In genomic region chr2:13371797-13372170, GRCm38 (mm10) we compare ENCODE assay signal across 8 mouse cellular contexts.
DNase-seq lines count a peak whose midpoint lies in the region; ATAC-seq and TF ChIP-seq lines count a peak whose summit lies in the region.

No protein-coding gene starts in this region.

- no peak overlapping the region for H3K4me3 ChIP-seq in heart, embryonic 16.5 days (ENCODE audit: low read length)
- no peak overlapping the region for H3K4me3 ChIP-seq in liver, embryonic 13.5 days (replicated peaks)
- no peak overlapping the region for H3K4me3 ChIP-seq in stomach, postnatal 0 days (ENCODE audit: low read depth, low read length)

- 4% methylated on average over 4 of the region's 4 CpGs for WGBS in heart, embryonic 16.5 days
- WGBS in liver, embryonic 13.5 days (ENCODE audit: insufficient replicate concordance) = 10% methylated on average over 4 of the region's 4 CpGs
- 7% methylated on average over 4 of the region's 4 CpGs for WGBS in stomach, postnatal 0 days

- peak overlapping the region; percentile 99 for H3K27ac ChIP-seq in heart, embryonic 16.5 days (ENCODE audit: low read length)
- peak overlapping the region; percentile 76 for H3K27ac ChIP-seq in liver, embryonic 13.5 days
- peak overlapping the region; percentile 84 for H3K27ac ChIP-seq in stomach, postnatal 0 days (replicated peaks)

- H3K4me2 ChIP-seq in heart, embryonic 16.5 days (ENCODE audit: low read depth, low read length) = peak overlapping the region; percentile 50
- H3K4me2 ChIP-seq in liver, embryonic 13.5 days = peak overlapping the region; percentile 15; the same call in 1 of the 2 replicates
- no peak overlapping the region for H3K4me2 ChIP-seq in stomach, postnatal 0 days (replicated peaks; ENCODE audit: low read depth)

- no peaks in the 10 kb centered on the region for H3K36me3 ChIP-seq in heart, embryonic 16.5 days (ENCODE audit: control insufficient read depth, insufficient read depth)
- H3K36me3 ChIP-seq in liver, embryonic 13.5 days = no peaks in the 10 kb centered on the region
- H3K36me3 ChIP-seq in stomach, postnatal 0 days (ENCODE audit: control insufficient read depth, insufficient read depth, low read length) = no peaks in the 10 kb centered on the region

- peak overlapping the region; percentile 61 for H3K9ac ChIP-seq in heart, embryonic 16.5 days (ENCODE audit: low read length)
- no peak overlapping the region for H3K9ac ChIP-seq in liver, embryonic 13.5 days
- no peak overlapping the region for H3K9ac ChIP-seq in stomach, postnatal 0 days (ENCODE audit: low read length)

- peak; percentile 79 for ATAC-seq in heart, embryonic 16.5 days (replicated peaks; ENCODE audit: extremely low read depth, insufficient read depth, low FRiP score)
- peak; percentile 65 for ATAC-seq in liver, embryonic 13.5 days (ENCODE audit: low read depth)
- ATAC-seq in stomach, postnatal 0 days (ENCODE audit: low FRiP score, low TSS enrichment) = peak; percentile 77
- no peak for ATAC-seq in megakaryocyte-erythroid progenitor cell, adult 5-6 weeks (replicated peaks; ENCODE audit: low FRiP score, low TSS enrichment, poor library complexity, severe bottlenecking)

- DNase-seq in 3134 (ENCODE audit: extremely low read depth, insufficient read length, low spot score) (peak; percentile 63), MN1 (ENCODE audit: low spot score) (peak; percentile 57)
- no peak for DNase-seq in liver, embryonic 13.5 days
- no peak for DNase-seq in stomach, postnatal 0 days (ENCODE audit: low spot score)
- no peak for DNase-seq in natural killer cell, adult 2 months (ENCODE audit: low spot score in 2 of 2)
- DNase-seq in gastrocnemius, adult 18-20 months (ENCODE audit: low spot score) = no peak

- no peaks in the 10 kb centered on the region for H3K9me3 ChIP-seq in heart, embryonic 16.5 days (replicated peaks; ENCODE audit: control insufficient read depth, low read length)
- no peaks in the 10 kb centered on the region for H3K9me3 ChIP-seq in liver, embryonic 13.5 days (replicated peaks)
- H3K9me3 ChIP-seq in stomach, postnatal 0 days (ENCODE audit: control insufficient read depth, low read length) = no peaks in the 10 kb centered on the region

- no peak for TF ChIP-seq CTCF in stomach, postnatal 0 days (IDR thresholded peaks at IDR 0.05; ENCODE audit: low read depth)

- H3K4me1 ChIP-seq in heart, embryonic 16.5 days (ENCODE audit: control insufficient read depth, insufficient read depth, low read length) = peaks cover 18% of the 10 kb centered on the region
- H3K4me1 ChIP-seq in liver, embryonic 13.5 days (replicated peaks) = peaks cover 12% of the 10 kb centered on the region; the same call in 1 of the 2 replicates
- 0 out of 2 replicates have a peak, but pooled peaks cover 2% of the 10 kb centered on the region for H3K4me1 ChIP-seq in stomach, postnatal 0 days (replicated peaks; ENCODE audit: control insufficient read depth, insufficient read depth)

- H3K27me3 ChIP-seq in heart, embryonic 16.5 days (ENCODE audit: control insufficient read depth, insufficient read depth, low read length) = no peaks in the 10 kb centered on the region
- H3K27me3 ChIP-seq in liver, embryonic 13.5 days = no peaks in the 10 kb centered on the region
- no peaks in the 10 kb centered on the region for H3K27me3 ChIP-seq in stomach, postnatal 0 days (ENCODE audit: control insufficient read depth, insufficient read depth, low read length)

- no peak for TF ChIP-seq EP300 in stomach, postnatal 0 days (optimal IDR thresholded peaks at IDR 0.05)

Comparison
In these comparisons a context has a peak if more than half of its experiments do, and no peak if none do; other contexts are left out.
1. DNase-seq: peak in 3134 (single experiment) and MN1 (single experiment); none in liver, embryonic 13.5 days (single experiment), stomach, postnatal 0 days (single experiment), natural killer cell, adult 2 months (0 of 2) and gastrocnemius, adult 18-20 months (single experiment).
2. Peak in every context shown above with its lines, with median percentiles within 50 percentile points of each other: H3K27ac ChIP-seq.